Mouse (Mus musculus): ENCODE results near the gene Hacd3.
A peak's percentile ranks its signal among the peaks of the same experiment; 100 is the strongest.

The Hacd3 gene

DNA sequence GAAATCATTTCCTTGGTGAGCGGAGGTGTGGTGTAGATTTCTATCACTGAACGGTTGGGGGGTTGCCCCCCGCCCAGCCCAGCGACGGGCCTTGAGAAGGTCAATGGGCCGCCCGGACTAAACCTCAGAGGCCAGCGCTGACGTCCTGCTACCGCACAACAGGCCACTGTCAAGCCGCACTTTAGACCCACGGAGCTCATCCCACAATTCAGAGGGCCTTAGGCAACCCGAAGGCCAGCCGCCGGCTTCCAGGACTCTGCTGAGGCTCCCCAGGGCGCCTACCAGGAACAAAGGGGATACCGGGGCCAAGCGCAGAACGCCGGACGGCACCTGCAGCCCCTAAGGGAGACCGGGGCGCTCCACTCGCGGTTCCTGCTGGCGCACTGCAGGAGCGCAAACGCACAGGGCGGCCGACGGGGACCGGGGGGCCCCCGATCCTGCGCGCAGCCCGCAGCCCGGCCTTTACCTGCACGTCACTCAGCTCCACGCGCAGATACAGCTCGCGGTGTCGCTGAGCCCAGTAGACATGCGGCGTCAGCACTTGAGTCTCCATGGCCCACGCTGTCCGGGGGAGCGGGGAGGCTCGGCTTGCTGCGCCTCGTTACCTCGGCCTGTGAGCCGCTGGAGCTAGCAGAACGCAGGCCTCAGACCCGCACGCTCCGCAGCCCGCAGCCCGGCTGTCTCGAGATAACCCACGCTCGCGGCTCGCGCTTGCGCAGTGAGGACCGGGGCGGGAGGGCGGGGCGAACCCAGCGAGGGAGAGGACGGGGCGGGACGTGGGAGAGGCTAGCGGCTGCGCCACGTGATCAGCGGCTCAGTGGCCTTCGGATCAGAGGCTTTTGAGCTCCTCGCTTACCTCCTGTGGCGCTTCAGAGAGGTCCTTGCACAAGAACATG lies at the start of gene Hacd3:
Gene Hacd3, minus strand, starts transcription at position 703 of the 896 bp plus-strand sequence.
- peak; percentile 94 for DNase-seq

DNA sequence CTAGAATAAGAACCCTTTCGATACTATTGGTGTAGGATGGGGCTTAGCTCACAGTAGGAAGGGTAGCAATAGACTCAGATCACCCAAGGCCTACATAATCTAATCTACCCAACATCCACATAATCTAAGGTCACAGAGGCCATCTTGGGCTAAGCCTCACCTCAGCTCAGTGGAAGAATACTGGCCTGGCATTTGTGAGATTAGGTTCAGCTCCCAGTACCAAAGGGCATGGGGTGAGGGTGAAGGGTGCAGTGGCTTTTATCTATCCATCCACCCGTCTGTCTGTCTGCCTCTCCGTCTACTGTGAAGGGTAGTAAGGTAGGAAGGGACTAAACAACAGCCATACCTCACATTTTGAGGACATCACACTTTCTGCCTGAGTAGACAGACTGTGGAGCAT lies 49.1 kb upstream of the Hacd3 start:
- no peak for DNase-seq

GRCm38 (mm10) chr9:65064251-65064650 lies 42.8 kb upstream of the Hacd3 start:
- no peak for DNase-seq

- no peak for DNase-seq
These were observed 29.5 kb upstream of the Hacd3 start for GRCm38 (mm10) chr9:65050981-65051380.

DNA sequence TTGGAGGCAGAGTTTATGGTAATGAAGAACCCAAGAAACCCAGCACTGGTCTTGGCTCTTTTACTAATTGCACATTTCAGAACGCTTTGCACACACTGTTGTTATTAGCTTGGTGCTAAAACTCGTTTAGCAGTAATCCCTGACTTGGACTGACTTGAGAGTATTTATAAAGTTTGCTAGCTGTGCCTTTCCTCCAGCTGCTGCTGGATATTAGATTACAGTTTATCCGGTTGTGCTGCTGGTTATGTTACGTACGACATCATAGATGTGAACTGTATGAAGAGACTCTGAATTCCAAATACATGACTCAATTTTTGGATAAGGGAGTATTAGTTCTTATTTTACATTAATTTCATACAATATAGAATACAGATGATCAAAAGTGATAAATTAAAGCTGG lies 27.9 kb upstream of the Hacd3 start:
- DNase-seq = no peak

DNA sequence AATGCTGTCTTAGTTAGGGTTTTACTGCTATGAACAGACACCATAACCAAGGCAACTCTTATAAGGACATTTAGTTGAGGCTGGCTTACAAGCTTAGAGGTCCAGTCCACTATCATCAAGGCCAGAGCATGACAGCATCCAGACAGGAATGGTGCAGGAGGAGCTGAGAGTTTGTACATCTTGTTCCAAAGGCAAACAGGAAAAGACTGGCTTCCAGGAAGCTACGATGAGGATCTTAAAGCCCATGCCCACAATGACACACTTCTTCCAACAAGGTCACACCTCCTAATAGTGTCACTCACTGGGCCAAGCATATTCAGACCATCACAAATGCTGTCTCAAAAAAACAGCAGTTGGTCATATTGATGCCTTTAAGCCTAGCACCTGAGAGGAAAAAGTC lies 25.5 kb upstream of the Hacd3 start:
- DNase-seq = peak; percentile 35

DNA sequence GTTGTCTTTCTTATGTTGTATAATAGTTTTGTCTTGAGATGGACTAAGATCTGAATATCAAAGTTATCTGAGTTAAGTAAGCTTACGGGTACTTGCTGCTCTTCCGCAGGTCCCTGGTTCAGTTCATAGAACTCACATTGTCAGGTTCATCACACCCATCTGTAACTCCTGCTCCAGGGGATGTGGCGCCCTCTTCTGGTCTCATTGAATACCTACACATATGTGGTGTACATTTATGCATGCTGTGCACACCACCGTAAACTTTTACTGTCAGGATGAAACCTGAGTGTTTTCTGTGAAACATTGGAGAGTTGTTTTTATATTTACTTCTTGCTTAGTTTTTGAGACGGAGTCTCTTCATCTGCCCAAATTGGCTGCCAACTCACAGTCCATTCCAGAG lies 19.9 kb upstream of the Hacd3 start:
- DNase-seq = no peak

DNA sequence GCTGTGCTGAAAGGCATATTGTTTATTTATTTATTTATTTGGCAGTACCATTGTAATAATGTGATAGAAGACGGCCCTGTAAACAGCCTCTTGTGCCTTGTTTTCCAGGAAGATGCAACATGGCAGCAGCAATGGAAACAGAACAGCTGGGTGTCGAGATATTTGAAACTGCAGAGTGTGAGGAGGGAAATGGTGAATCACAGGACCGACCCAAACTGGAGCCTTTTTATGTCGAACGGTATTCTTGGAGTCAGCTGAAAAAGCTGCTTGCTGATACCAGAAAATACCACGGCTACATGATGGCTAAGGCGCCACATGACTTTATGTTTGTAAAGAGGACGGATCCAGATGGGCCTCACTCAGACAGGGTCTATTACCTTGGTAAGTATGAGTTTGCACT lies 15.4 kb upstream of the Hacd3 start:
- DNase-seq = peak; percentile 31

- DNase-seq = peak; percentile 88
These were observed 15.0 kb upstream of the Hacd3 start for GRCm38 (mm10) chr9:65036456-65036855.

DNA sequence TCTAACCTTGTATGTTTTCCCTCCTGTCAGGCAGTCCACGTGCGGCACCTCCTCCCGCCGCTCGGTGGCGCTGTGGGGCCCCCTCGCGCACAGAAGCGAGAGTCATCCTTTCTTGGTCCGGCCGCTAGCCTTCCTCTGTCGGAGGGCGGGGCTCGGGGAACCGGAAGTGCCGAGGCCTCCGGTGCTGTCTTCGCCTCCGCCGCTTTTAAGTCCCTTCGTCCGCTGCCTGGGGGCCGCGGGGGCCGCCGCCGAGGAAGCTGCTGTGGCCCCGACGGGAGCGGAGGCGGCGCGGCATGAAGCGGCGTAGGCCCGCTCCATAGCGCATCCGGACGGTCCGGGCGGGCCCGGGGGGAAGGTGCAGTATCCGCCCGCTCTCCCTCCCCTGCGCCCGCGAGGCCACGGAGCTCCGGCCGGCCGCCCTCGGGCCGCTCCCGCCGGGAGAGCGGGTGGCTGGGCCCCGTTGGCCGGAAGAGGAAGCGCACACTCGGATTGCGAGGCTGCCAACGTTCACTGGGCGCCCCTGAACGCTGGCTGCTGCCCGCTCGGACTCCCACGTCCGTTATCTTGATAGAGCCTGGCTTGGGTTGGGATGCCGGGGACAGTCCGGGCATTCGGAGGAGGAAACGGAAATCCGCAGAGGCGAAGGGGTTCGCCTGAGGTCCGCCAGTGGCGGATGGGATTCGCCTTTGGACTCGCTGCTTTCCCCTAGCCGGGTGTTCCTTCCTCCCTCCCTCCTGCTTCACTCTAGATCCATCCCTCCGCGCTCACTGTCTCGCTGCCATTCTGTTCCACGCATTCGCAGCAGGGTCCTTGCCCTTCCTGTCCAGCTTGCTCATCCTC lies 11.0 kb upstream of the Hacd3 start, which contains the start of gene Dpp8:
Gene Dpp8, plus strand, starts transcription at position 146 of the 840 bp plus-strand sequence.
- peak; percentile 96 for DNase-seq

GRCm38 (mm10) chr9:65031894-65032268 lies 10.4 kb upstream of the Hacd3 start:
- DNase-seq = no peak

- DNase-seq = peak; percentile 31
These were observed 9.9 kb upstream of the Hacd3 start for GRCm38 (mm10) chr9:65031355-65031754.

GRCm38 (mm10) chr9:65028313-65028712 lies 6.8 kb upstream of the Hacd3 start:
- no peak for DNase-seq

DNA sequence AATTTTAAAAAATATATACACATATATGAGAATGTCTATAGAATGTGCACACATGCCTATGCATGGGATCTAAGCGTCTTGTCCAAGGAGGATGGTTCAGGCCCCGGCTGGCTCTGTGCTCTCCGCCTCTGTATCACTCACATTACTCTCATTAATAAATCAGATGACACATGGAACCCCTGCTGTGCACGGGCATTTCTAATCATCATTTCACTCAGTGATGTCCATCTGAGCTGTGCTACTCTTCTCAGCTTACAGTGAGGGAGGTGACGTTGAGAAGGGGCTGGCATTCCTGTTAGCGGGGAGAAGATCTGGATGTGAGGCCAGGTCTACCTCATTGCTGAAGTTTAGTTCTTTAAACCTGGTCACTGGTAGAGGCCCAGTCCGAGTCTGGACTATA lies 5.7 kb upstream of the Hacd3 start:
- no peak for DNase-seq

DNA sequence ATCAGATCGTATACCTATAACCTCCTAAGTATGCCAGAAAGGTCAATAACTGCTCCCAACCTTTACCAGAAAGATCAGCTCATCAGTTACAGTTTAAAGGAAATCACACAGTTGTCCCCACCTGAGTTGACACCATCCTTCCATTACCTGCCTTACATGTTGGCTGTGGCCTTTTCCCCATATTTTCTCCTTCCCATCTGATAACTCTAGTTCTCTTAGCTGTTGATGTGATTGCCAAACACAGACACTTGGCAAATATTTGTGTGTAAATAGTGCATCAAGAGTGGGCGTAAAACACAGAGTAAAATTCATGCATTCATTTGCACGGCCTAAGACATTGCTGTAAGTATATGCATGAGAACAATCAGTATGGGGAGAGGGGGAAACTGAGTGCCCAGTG lies 2.0 kb upstream of the Hacd3 start:
- DNase-seq = no peak

DNA sequence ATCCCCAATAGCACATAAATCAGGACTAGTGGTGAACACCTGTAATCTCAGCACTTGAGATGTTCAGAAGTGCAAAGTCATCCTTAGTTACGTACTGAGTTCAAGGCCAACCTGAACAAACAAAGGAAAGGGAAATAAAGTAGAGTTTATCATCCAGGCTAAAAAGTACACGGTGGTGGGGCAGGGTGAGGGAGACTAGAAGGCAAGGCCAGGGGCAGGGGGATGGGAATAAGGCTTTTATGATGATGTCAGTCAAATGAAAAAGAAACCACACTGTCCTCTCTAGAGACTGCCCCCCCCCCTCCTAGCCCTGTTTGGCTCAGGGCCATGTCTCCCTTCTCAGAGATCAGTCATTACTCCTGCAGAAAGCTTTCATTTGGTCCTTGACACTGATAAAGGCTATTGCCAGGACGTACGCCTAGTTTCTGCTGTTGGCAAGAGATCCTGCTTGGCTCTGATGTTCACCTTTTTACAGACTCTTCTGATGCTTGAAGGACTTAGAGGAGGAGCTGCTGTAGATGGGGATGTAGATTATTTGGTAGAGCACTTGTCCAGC lies 1.2 kb upstream of the Hacd3 start:
- peak; percentile 31 for DNase-seq

DNA sequence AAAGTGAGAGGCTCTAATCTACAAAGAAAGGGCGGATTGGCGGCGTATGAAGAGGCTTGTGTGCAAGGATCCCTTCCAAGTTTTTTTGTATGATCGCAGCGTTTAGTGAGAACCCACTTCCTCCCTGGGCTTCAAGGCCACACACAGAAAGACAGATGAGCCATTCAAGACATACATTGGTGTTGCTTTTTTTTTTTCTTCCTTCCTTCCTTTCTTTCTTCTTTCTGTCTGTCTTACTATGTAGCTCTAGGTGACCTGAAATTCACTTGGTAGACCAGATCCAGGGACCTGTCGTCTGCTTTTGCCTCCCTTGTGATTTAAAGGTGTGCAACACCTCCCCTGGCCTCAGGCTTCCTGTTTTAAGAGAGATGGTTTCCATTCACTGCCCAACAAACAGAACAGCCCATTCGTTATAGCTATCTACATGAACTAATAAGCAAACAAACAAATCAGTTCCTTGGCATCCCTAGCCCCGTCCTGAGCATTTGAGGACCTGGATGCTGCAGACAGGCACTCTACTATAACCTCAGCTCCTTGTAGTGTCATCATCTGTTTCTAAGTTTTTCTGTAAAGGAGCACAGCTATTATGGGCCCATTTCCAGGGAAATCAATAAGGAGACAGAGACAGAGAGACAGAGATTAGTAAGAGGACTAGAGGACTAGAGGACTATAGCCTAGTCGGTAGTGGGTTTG lies 540 bp upstream of the Hacd3 start:
- DNase-seq = no peak

DNA sequence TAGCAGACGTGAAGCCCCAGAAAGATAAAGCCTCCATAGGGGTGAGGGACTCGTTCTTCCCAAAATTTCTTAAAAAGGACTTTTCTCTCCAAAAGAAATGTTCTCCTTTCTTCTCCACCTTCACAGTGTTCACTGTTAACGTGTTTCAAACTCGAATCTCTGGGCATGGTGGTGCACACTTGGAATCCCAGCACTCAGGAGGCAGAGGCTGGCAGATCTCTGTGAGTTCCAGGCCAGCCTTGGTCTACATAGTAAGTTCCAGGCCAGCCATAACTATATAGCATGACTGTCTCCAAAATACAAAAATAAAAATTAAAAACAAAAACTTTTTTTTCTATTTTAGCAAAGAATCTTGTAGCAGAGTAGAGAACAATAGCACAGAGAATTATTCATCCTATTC lies 1.4 kb downstream of the Hacd3 start:
- DNase-seq = no peak

- DNase-seq = peak; percentile 69
These were observed 2.3 kb downstream of the Hacd3 start for GRCm38 (mm10) chr9:65019146-65019545.

DNA sequence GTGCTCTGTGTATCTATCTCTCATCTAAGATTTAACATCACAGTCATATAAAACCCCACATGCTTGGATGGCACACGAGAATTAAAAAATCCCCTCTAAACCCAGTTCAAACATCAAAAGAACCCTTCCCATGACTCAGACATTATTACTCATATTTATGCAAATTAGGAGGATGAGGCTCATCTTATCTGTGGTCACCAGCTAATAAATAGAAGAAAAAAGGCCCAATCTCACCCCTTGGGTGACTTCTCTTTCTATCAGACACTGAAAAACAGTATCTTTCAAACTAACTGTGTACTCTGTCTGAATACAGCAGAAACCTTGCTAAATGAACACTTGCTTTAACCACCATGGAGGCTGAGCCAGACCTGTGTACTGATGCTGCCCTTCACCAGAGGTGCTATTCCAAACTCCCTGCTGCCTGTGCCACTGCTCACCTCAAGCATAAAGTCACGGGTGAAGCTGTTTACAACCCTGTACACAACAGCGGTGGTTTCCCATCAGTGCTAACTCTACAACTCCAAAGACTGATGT lies 2.8 kb downstream of the Hacd3 start:
- DNase-seq = no peak

- DNase-seq = no peak
These were observed 3.6 kb downstream of the Hacd3 start for GRCm38 (mm10) chr9:65017896-65018295.

- no peak for DNase-seq
These were observed 4.3 kb downstream of the Hacd3 start for GRCm38 (mm10) chr9:65016978-65017827.
